Mouse (Mus musculus): ENCODE results near the gene Cyp2c23. TPM values are rescaled to one million over a fixed set of nuclear protein-coding genes. Genes with fewer than 3 reads are reported as not detected.

The Cyp2c23 gene
- total RNA-seq, 2 experiments from 2014 or later = 0.23 TPM; not detected in 1

GRCm38 (mm10) chr19:44026956-44027530, 2.0 kb downstream of the Cyp2c23 start:
- DNase-seq = no peak
- intact Hi-C loops (cut with DNase I) = no loop called here

GRCm38 (mm10) chr19:44024921-44025585, 4.0 kb downstream of the Cyp2c23 start:
- intact Hi-C loops (cut with DNase I) = no loop called here
- no peak for DNase-seq

GRCm38 (mm10) chr19:44023066-44023465, 5.9 kb downstream of the Cyp2c23 start:
- intact Hi-C loops (cut with DNase I) = no loop called here
- no peak for DNase-seq

GRCm38 (mm10) chr19:44021502-44021901, 7.5 kb downstream of the Cyp2c23 start:
- intact Hi-C loops (cut with DNase I) = no loop called here
- DNase-seq = peak; percentile 35 to 62

- DNase-seq = no peak
- intact Hi-C loops (cut with DNase I) = no loop called here
Measured at GRCm38 (mm10) chr19:44019739-44020138, 9.3 kb downstream of the Cyp2c23 start.

GRCm38 (mm10) chr19:44013862-44014261, 15.1 kb downstream of the Cyp2c23 start:
- DNase-seq = no peak
- intact Hi-C loops (cut with DNase I) = no loop called here

- intact Hi-C loops (cut with DNase I) = no loop called here
- DNase-seq = no peak
Measured at GRCm38 (mm10) chr19:44008784-44009183, 20.2 kb downstream of the Cyp2c23 start.

GRCm38 (mm10) chr19:44007186-44007585, 21.8 kb downstream of the Cyp2c23 start:
- intact Hi-C loops (cut with DNase I) = no loop called here
- no peak for DNase-seq

- DNase-seq = no peak
- intact Hi-C loops (cut with DNase I) = no loop called here
Measured at GRCm38 (mm10) chr19:44005025-44005424, 24.0 kb downstream of the Cyp2c23 start.

- no peak for DNase-seq
- intact Hi-C loops (cut with DNase I) = no loop called here
Measured at GRCm38 (mm10) chr19:44004261-44004660, 24.7 kb downstream of the Cyp2c23 start.

- DNase-seq = no peak
- intact Hi-C loops (cut with DNase I) = no loop called here
Measured at GRCm38 (mm10) chr19:44000720-44001119, 28.3 kb downstream of the Cyp2c23 start.

GRCm38 (mm10) chr19:44000061-44000460, 28.9 kb downstream of the Cyp2c23 start:
- no peak for DNase-seq

GRCm38 (mm10) chr19:43998802-43999527, 30.0 kb downstream of the Cyp2c23 start:
- intact Hi-C loops (cut with DNase I) = no loop called here
- DNase-seq = no peak

More at GRCm38 (mm10) chr19:44000061-44000460, 28.9 kb downstream of the Cyp2c23 start:
- intact Hi-C loops (cut with DNase I) = no loop called here

GRCm38 (mm10) chr19:43998101-43998500, 30.9 kb downstream of the Cyp2c23 start:
- intact Hi-C loops (cut with DNase I) = no loop called here

GRCm38 (mm10) chr19:43995427-43995826, 33.6 kb downstream of the Cyp2c23 start:
- no peak for DNase-seq
- intact Hi-C loops (cut with DNase I) = no loop called here

More at GRCm38 (mm10) chr19:43998101-43998500, 30.9 kb downstream of the Cyp2c23 start:
- DNase-seq = no peak

- DNase-seq = no peak
- intact Hi-C loops (cut with DNase I) = no loop called here
Measured at GRCm38 (mm10) chr19:43992464-43992863, 36.5 kb downstream of the Cyp2c23 start.

- no peak for DNase-seq
- intact Hi-C loops (cut with DNase I) = no loop called here
Measured at GRCm38 (mm10) chr19:43990362-43990761, 38.6 kb downstream of the Cyp2c23 start.

- no peak for DNase-seq
- intact Hi-C loops (cut with DNase I) = no loop called here
Measured at GRCm38 (mm10) chr19:43986069-43986794, 42.8 kb downstream of the Cyp2c23 start, which contains the start of gene Cpn1. TSS of gene Cpn1 (minus strand) at chr19:43986556.

- intact Hi-C loops (cut with DNase I) = no loop called here
Measured at GRCm38 (mm10) chr19:43981992-43982391, 47.0 kb downstream of the Cyp2c23 start.

GRCm38 (mm10) chr19:43980711-43981110, 48.3 kb downstream of the Cyp2c23 start:
- no peak for DNase-seq
- intact Hi-C loops (cut with DNase I) = no loop called here

More at GRCm38 (mm10) chr19:43981992-43982391, 47.0 kb downstream of the Cyp2c23 start:
- DNase-seq = no peak

GRCm38 (mm10) chr19:43977799-43978198, 51.2 kb downstream of the Cyp2c23 start:
- intact Hi-C loops (cut with DNase I) = no loop called here
- DNase-seq = no peak
